ENCODE assay signal across 16 mouse cellular contexts in the genomic region with DNA sequence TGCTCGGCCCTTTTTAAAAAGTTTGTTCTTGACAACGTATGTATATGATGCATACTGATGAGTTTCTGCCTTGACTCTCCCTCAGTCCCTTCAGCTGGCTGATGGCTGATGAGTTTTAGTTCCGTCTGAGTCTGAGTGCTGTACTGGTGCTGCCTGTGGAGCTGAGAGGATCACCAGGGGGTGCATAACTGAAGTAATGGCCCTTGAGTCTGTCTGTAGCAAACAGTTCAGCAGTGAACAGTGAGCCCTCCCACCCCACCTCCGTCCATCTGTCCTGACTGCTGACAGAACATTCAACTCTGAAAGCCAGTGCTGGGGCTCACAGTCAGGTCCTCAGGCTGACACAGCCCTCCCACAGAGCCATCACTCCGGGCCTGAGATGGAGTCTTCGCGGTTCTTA.
"Had no signal": no experiment of that assay in that cellular context is flagged by ENCODE, and none has a peak within 500 bp of the region (broad histone marks: within the 10 kb centered on the region; RNA-seq: fewer than 3 reads in every experiment).

No protein-coding gene starts in this region.

- H3K4me3 ChIP-seq: lung, embryonic 15.5 days; megakaryocyte, embryonic 14.5 days; midbrain, embryonic 13.5 days; midbrain, embryonic 15.5 days; neural tube, embryonic 12.5 days; stomach, embryonic 15.5 days had no signal

- H3K27ac ChIP-seq: lung, embryonic 15.5 days; macrophage; midbrain, embryonic 13.5 days; midbrain, embryonic 15.5 days; neural tube, embryonic 12.5 days; stomach, embryonic 15.5 days; stomach, postnatal 0 days had no signal

- DNase-seq: liver, postnatal 0 days; lung, adult 2 months; lung, postnatal 14 days; lung, postnatal 36 days; right cerebral cortex, postnatal 14 days; thymus, adult 2 months; thymus, postnatal 25 days; thymus, postnatal 4 days had no signal
